Mouse (Mus musculus) small intestine, adult 2 months (tissue): ENCODE data around the gene Slc7a5. TPM values are rescaled to one million over a fixed set of nuclear protein-coding genes. Genes with fewer than 3 reads are reported as not detected.

Experiments
- H3K27ac ChIP-seq: fragments of 200-500 bp; 2 replicates; pipeline ENCODE4 v1.5.1; 2012; ENCODE audit warnings: low read depth, low read length, control low read depth, inconsistent platforms; ENCODE audit not compliant: insufficient read depth
- H3K27me3 ChIP-seq: fragments of 200-500 bp; 2 replicates; pipeline ENCODE4 v1.6.1; 2012; ENCODE audit warnings: mild to moderate bottlenecking, moderate library complexity, low read length, inconsistent platforms; ENCODE audit not compliant: control insufficient read depth, insufficient read depth
- H3K36me3 ChIP-seq: fragments of 200-500 bp; 2 replicates; pipeline ENCODE4 v1.6.1; 2012; ENCODE audit warnings: mild to moderate bottlenecking, low read length, control low read depth, inconsistent platforms; ENCODE audit not compliant: control insufficient read depth, insufficient read depth
- H3K4me1 ChIP-seq: fragments of 200-500 bp; 2 replicates; pipeline ENCODE4 v1.6.1; 2012; ENCODE audit warnings: low read length, inconsistent platforms, mixed read lengths; ENCODE audit not compliant: control insufficient read depth, insufficient read depth, insufficient read length
- H3K4me3 ChIP-seq: fragments of 200-500 bp; 2 replicates; pipeline ENCODE4 v1.5.1; 2012; ENCODE audit warnings: low read depth, mild to moderate bottlenecking, control low read depth, inconsistent platforms, low read length, moderate library complexity
- CTCF ChIP-seq: fragments of 200-500 bp; IDR thresholded peaks from 2 replicates; pipeline ENCODE4 v1.5.1; 2012; ENCODE audit warnings: low read depth, mild to moderate bottlenecking, control low read depth, inconsistent platforms, low read length, moderate library complexity, mixed read lengths; ENCODE audit not compliant: insufficient replicate concordance, insufficient read length; ENCODE audit errors: extremely low read depth
- POLR2A ChIP-seq: fragments of 200-500 bp; IDR thresholded peaks from 2 replicates; pipeline ENCODE4 v1.6.1; 2012; ENCODE audit warnings: low read depth, mild to moderate bottlenecking, control low read depth, inconsistent platforms, low read length, moderate library complexity
- WGBS: fragments of 180-500 bp; shearing (Covaris S2); methylation state at CpG from one replicate; pipeline ENCODE4 v1.1.7; 2018; 5-methylcytosine and 5-hydroxymethylcytosine counted together
- polyA plus RNA-seq: library from polyadenylated mRNA; depleted of rRNA; stranded (reverse); fragments of >200 nt; gene quantifications from 2 replicates; pipeline ENCODE4 v1.2.3, GENCODE M21; 2012

Slc7a5 gene
- polyA plus RNA-seq, 1 experiment: 11.5 TPM

DNA sequence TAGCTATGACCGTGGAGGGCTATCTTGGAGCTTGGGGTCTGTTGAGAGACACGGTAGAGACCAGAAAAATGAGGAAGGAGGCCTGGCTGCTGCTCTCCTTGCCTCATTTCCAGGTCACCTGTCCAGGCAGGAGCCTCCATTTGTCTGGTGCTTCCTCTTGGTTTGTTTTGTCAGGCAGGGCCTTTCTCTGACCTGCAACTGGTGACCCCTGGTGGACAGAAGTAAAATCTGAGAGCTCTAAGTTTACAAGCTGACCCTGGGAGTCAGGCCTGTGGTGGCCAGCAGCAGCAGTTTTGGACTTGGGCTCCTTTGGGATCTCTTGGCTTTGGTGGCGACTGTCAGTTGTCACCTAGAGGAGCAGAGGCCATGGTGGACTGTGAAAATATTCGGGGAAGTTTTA is 27.0 kb upstream of the Slc7a5 start:
- TF ChIP-seq POLR2A (no peak), CTCF (peak; percentile 52; the same call in 1 of the 2 replicates)
- Histone ChIP-seq H3K4me1 (no peaks in the 10 kb centered on the region), H3K4me3 (no peak overlapping the region), H3K27ac (no peak overlapping the region), H3K36me3 (no peaks in the 10 kb centered on the region), H3K27me3 (no peaks in the 10 kb centered on the region)
- WGBS: 39% methylated on average over 4 of the region's 4 CpGs

DNA sequence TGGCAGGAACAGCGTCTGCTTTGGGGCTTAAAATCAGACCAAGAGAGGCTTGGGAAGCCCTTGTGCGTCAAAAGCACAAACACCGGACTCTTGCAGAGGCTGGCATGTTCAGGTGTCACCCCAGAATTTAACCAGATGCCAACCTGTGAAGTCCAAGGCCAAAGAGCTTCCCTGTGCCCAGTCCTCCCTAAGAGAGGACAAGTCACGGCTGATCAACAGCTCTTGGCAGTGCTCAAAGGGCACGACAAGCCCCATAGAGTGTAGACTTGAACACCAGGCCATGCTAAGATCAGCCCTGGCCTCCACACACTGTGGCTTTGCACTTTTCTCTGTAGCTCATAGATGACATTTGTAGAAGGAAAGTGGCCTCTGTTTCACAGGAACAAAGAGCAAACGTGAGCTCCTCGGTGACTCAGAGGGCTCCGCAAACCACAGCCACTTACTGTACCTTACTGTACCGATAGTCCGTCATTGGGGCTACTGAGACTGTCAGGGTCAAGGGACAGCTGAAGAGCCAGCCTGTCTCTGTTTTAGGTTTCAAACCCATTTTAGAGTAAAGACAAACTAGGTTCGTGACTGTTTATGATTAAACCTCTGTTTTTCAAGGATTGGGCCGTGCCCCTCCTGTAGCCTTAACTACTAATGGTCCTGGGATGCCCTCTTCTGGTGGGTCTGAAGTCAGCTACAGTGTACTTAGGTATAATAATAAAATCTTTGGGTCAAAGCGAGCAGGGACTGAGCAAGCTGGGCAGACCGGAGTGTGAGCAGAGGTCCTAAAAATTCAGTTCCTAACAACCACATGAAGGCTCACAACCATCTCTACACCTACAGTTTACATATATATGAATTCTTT is 25.4 kb upstream of the Slc7a5 start:
- Histone ChIP-seq H3K4me3 (no peak overlapping the region), H3K27me3 (no peaks in the 10 kb centered on the region), H3K27ac (no peak overlapping the region), H3K4me1 (no peaks in the 10 kb centered on the region), H3K36me3 (no peaks in the 10 kb centered on the region)
- 80% methylated on average over 14 of the region's 14 CpGs for whole genome bisulfite sequencing
- TF ChIP-seq POLR2A (no peak), CTCF (no peak)

DNA sequence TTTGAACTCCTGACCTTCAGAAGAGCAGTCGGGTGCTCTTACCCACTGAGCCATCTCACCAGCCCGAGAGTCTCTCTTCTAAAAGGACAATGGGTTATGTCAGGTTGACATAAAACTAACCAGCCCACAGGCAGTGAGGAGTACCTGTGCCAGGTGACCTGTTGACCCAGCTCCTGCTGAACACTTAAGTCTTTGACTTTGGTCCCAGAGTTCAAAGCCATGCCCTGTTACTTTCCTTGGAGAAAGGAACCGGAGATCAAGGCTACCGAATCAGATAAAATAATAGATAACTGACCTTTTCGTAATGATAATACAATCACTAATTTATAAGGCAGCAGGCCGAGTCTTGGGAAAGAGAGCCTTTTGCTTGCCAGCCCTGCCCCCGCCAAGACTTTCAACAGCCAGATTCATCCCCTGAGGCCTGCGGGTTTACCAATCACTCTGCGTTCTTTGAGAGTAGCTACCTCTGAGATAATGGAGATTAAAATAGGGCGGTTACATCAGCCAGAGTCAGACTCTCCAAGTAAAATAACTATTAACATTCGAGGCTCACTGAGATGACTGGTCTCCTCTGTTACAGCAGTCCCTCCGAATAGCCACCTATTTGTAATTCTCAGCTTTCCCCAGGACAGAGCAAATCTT is 24.7 kb upstream of the Slc7a5 start:
- Histone ChIP-seq H3K27ac (no peak overlapping the region), H3K4me1 (no peaks in the 10 kb centered on the region), H3K4me3 (no peak overlapping the region), H3K27me3 (no peaks in the 10 kb centered on the region), H3K36me3 (no peaks in the 10 kb centered on the region)
- WGBS: 65% methylated on average over 12 of the region's 12 CpGs
- no peak for TF ChIP-seq CTCF
- TF ChIP-seq POLR2A: no peak

DNA sequence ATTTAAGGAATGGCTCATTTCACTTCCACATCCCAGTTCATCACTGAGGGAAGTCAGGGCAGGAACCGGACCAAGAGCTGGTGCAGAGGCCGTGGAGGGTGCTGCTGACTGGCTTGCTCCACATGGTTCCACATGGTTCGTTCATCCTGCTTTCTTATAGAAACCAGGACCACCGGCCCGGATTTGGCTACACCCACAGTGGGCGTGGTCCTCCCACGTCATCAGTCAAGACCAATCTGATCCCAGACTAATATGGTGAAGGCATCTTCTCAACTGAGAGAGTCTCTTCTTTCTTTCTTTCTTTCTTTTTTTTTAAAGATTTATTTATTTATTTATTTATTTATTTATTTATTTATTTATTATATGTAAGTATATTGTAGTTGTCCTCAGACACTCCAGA is 24.1 kb upstream of the Slc7a5 start:
- Histone ChIP-seq H3K27me3 (no peaks in the 10 kb centered on the region), H3K4me3 (no peak overlapping the region), H3K4me1 (no peaks in the 10 kb centered on the region), H3K36me3 (no peaks in the 10 kb centered on the region), H3K27ac (no peak overlapping the region)
- TF ChIP-seq POLR2A (no peak), CTCF (no peak)
- 77% methylated on average over 7 of the region's 7 CpGs for WGBS

DNA sequence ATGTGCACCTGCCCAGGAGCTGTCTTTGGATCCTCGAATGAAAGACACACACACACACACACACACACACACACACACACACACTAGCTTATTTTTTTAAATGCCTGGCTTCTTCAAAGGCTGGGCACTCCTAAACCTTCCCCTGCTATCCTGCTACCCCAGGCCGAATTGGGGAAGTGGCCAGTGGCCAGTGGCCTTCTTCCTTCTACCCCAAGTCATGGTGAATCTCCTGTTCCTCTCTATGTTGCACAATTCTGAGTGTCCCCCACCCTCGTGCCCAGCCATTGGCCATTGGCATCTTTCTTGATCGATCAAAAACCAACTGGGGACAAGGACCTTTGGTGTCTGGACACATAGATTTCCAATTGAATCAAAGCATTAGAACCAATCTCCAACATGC is 22.6 kb upstream of the Slc7a5 start:
- H3K27me3 ChIP-seq: no peaks in the 10 kb centered on the region
- no peak overlapping the region for H3K27ac ChIP-seq
- H3K36me3 ChIP-seq: no peaks in the 10 kb centered on the region
- WGBS: 78% methylated on average over 4 of the region's 4 CpGs
- no peaks in the 10 kb centered on the region for H3K4me1 ChIP-seq
- TF ChIP-seq CTCF: no peak
- TF ChIP-seq POLR2A: no peak
- H3K4me3 ChIP-seq: no peak overlapping the region

DNA sequence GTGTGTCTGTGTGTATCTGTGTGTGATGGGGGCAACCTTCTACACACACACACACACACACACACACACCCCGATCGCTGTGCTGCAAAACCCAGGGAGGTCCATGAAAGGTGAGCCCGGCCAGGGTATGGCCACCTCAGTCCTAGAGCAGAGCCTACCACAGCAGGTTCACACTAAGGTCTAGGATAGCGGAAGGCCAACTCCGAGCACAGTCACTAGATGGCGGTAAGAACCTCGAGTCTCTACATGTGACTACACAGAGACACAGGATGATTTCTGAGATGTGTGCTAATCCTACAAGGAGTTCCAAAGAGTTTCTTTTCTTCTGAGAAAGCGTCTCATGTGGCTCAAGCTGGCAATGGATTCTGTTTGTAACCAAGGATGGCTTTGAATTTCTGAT is 19.8 kb upstream of the Slc7a5 start:
- no peak overlapping the region for H3K27ac ChIP-seq
- H3K4me3 ChIP-seq: no peak overlapping the region
- 43% methylated on average over 8 of the region's 8 CpGs for WGBS
- no peaks in the 10 kb centered on the region for H3K36me3 ChIP-seq
- TF ChIP-seq POLR2A (no peak), CTCF (peak; percentile 37; the same call in 1 of the 2 replicates)
- H3K4me1 ChIP-seq: peaks cover 3% of the 10 kb centered on the region; the same call in 1 of the 2 replicates
- H3K27me3 ChIP-seq: no peaks in the 10 kb centered on the region

DNA sequence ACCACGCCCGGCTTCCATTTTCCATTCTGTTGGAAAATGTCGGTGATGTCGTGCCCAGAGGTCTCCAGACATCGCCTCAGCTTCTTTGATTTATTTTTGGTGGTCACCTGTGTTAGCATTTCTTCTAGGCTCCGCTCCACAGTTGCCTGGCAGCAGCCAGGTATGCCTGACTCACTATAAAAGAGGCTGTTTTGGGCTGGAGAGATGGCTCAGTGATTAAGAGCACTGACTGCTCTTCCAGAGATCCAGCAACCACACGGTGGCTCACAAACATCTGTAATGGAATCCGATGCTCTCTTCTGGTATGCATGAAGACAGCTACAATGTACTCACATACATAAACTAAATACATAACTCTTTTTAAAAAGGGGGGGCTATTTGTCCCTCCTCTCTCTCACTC is 18.8 kb upstream of the Slc7a5 start:
- WGBS: 56% methylated on average over 8 of the region's 8 CpGs
- no peaks in the 10 kb centered on the region for H3K27me3 ChIP-seq
- no peak overlapping the region for H3K4me3 ChIP-seq
- H3K27ac ChIP-seq: no peak overlapping the region
- H3K4me1 ChIP-seq: peaks cover 5% of the 10 kb centered on the region; the same call in 1 of the 2 replicates
- TF ChIP-seq POLR2A: no peak
- TF ChIP-seq CTCF: no peak
- no peaks in the 10 kb centered on the region for H3K36me3 ChIP-seq
